Mouse (Mus musculus): Measurements from ENCODE around the gene Rfc1. TPM values are rescaled to one million over a fixed set of nuclear protein-coding genes. Genes with fewer than 3 reads are reported as not detected.
"Not testable (repeated sequence)": the region's sequence is repeated elsewhere in the genome, so short reads cannot be mapped to it uniquely, and the experiment has no call there.

The Rfc1 gene
- total RNA-seq, 2 experiments from 2014 or later: 27.5 to 30.4 TPM

DNA sequence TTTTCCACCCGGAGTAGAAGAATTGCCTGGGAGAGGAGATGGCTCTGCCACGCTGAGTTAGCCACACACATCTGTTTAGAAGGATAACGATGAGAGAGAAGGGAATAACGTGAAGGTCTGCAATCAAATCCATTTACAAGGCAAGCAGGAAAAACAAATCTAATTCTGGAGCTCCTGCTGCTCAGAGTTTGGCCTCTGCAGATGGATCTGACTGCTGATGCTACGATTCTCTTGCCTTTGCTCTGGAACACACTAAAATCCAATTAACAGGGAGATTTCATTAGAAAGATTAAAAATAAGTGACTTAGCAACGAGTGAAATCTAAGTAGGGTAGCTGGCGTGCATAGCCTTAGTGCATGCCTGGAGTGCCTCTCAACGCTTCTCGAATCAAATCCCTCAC lies 30.0 kb downstream of the Rfc1 start:
- intact Hi-C loops (cut with DNase I): no loop called here
- no peak for DNase-seq (ENCODE audit: low spot score)

GRCm38 (mm10) chr5:65300121-65300520 lies 35.3 kb downstream of the Rfc1 start:
- intact Hi-C loops (cut with DNase I): no loop called here
- DNase-seq (ENCODE audit: low spot score): no peak

DNA sequence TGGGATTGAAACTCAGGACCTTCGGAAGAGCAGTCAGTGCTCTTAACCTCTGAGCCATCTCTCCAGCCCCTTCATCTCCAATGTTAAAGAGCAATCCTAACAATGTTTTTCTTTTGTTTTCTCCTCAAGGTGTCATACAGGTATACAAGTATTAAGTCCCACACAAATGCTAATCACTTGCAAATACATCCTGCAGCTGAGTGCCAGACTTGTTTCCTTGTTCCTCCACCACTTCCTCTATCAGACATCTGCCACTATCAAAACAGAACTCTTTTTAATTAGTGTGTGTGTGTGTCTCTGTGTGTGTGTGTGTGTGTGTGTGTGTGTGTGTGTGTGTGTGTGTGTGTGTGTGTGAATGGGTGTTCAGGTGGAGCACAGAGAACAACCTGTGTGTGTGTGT lies 35.8 kb downstream of the Rfc1 start:
- DNase-seq (ENCODE audit: low spot score); intact Hi-C loops (cut with DNase I): not testable (repeated sequence)

DNA sequence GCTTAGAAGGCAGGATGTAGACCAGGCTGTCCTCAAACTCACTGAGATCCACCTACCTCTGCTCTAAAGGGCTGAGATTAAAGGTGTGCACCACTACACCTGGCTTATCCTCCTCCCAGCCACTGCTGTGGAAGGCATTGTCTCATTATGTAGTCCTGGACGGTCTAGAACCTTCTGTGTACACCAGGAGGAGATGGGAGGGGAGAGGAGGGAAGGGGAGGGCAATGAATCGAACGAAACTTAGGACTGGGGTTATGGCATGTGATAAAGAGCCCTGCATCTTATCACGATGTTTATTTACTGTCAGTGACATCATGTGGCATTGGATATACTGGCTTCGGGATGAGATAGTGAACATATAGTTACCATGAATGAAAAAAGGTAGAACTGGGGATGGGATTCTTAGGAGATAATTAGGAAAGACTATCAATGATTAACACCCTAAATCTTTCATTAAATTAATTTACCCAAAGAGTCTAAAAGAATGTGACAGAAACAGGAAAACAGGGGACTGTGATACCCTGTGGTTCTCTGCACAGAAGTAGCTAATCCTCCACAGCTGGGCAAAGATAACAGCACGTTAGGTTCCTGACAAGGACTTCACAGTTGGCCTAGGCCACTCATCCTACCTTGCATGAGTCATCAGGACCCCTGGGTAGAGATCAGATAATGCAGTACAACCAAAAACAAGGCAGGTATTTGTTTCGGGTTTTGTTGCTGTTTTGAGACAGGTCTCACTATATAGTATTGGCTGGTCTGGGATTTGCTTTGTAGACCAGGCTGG lies 37.1 kb downstream of the Rfc1 start:
- intact Hi-C loops (cut with DNase I): no loop called here
- DNase-seq (ENCODE audit: low spot score): no peak

DNA sequence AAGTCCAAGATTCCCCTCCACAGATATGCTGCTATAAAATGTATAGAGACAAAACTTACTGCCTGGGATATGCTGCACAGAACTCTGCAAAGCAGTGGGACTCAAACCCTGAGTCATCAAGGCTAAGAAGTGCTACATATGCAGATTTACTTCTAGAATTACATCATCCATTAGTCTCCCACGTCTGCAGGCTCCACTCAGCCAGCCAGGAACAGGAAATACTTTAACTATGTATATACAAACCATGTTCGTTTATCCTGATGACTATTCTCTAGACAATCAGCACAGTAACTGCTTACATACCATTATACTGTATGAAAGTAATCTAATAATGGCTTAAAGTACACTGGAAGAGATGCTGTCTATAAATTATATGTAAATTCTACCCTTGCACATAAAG lies 41.2 kb downstream of the Rfc1 start:
- DNase-seq (ENCODE audit: low spot score): no peak
- intact Hi-C loops (cut with DNase I): no loop called here

DNA sequence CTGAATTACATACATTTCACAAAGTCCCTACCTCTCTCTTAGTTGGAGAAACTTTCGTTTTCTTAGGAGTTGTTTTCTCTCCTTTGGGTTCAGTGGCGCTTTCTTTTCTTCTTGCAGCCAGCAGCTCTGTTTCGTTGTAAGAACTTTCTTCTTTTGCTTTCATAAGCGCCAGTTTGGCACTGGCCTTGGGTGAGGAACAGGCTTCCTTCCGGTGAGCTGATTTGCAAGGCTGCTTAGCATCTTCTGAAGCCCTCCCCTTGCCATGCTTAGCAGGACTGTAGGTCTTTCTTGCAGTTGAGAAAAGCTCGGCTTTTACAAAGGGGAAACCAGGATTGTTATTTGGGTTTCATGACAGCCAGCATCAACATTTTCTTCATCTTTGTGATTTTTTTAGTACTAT lies 41.8 kb downstream of the Rfc1 start:
- DNase-seq (ENCODE audit: low spot score): no peak
- intact Hi-C loops (cut with DNase I): no loop called here

- intact Hi-C loops (cut with DNase I); DNase-seq (ENCODE audit: low spot score): not testable (repeated sequence)
Observed at GRCm38 (mm10) chr5:65289009-65289408, 46.5 kb downstream of the Rfc1 start.

DNA sequence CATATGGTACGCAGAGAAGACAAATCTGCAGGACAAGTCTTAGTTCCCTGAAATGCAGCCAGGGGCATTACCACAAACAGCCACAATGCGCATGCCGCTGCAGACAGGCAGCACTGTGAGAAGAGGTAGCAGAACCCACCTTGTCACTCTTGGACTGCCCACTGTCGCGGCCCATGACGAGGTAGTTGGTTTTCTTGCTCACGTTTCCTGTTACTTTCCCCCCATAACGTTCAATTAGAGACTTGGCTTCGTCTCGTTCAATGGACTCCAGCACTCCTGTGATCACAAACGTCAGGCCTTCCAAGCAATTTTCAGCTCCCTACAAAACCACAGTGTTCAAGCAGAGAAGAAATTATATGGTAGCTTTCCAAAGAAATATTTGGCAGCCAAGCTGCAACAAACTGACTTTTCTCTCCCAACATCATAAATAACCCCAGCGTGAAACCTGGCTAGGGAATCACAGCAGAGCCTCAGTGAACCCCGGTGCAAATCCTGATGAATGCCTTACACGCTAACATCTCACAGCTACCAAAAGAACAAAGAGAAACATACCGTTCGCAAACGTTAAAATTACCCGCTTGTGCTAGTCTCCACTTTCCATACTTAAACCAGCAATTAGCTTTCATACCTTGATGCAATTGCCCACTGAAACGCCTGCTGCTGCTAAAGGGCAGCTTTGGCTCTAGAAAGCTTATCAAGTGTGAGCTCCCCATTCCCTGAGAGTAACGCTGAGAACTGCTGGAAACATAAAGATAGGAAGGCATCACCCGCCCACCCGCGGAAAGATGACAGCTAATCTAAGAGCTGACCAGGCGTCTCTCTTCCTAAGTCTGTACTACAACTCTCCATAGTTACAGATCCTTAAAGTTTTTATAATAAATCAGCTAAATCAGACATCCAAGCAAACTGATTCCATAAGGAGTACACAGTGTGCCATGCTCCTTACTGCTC lies 47.4 kb downstream of the Rfc1 start:
- DNase-seq (ENCODE audit: low spot score): no peak
- intact Hi-C loops (cut with DNase I): no loop called here

DNA sequence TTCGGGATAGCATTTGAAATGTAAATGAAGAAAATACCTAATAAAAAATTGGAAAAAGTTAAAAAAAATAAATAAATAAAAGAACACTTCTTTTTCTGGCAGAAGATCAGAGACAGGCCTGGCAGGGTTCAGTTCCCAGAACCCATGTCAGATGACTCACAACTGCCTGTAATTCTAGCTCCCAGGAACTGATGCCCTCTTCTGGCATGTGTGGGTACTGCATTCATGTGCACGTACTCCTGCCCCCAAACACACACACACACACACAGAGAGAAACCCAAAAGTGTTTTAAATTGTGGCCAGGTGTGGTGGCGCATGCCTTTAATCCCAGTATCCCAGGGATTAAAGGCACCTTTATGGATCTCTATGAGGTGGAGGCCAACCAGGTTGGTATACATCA lies 51.3 kb downstream of the Rfc1 start:
- no peak for DNase-seq (ENCODE audit: low spot score)
- intact Hi-C loops (cut with DNase I): no loop called here

GRCm38 (mm10) chr5:65281216-65281615 lies 54.3 kb downstream of the Rfc1 start:
- DNase-seq (ENCODE audit: low spot score): no peak
- intact Hi-C loops (cut with DNase I): no loop called here

- intact Hi-C loops (cut with DNase I): no loop called here
- DNase-seq (ENCODE audit: low spot score): peak; percentile 6
Observed at GRCm38 (mm10) chr5:65279133-65279651, 56.3 kb downstream of the Rfc1 start.

DNA sequence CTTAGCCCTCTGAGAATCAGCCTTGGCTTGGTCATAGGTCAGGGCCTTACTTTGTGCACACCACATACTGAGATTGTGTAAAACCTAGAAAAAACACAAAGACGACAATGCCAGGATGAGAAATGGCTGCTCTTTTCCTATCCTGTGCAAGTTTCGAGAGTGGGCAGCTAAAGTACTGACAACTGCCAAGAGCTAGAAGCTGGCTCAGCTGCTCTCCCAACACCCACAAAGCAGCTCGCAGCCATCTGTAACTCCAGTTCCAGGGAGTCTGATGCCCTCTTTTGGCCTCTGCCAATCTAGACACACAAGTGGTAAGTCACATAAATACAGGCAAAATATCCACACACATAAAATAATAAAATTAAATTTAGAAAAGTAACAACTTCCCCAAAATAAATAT lies 61.5 kb downstream of the Rfc1 start:
- intact Hi-C loops (cut with DNase I): no loop called here
- DNase-seq (ENCODE audit: low spot score): no peak

- intact Hi-C loops (cut with DNase I): no loop called here
- DNase-seq (ENCODE audit: low spot score): no peak
Observed at GRCm38 (mm10) chr5:65257910-65258505, 77.5 kb downstream of the Rfc1 start.

- DNase-seq (ENCODE audit: low spot score): no peak
- intact Hi-C loops (cut with DNase I): no loop called here
Observed at GRCm38 (mm10) chr5:65250185-65250855, 85.2 kb downstream of the Rfc1 start.

DNA sequence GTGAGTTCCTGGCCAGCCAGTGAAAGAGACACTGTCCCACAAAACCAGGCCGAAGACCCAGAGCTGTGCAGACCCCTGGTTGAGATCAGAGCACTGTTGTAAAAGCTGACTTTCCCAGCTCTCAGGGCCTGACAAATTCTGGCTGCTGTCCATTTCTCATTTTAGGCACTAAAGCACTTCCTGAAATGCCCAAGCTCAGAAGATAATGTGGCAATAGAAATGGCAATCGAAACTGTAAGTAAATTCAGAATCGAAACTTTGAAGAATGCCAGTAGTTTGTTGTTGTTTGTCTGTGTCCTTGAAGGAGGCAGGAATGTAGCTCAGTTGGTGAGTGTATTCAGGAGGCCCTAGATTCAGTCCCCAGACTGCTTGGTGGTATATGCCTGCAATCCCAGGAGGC lies 88.2 kb downstream of the Rfc1 start:
- no peak for DNase-seq (ENCODE audit: low spot score)
- intact Hi-C loops (cut with DNase I): loop anchor here (10.0 kb wide), 1 partner anchor 362 kb away; no protein-coding TSS in a partner anchor

DNA sequence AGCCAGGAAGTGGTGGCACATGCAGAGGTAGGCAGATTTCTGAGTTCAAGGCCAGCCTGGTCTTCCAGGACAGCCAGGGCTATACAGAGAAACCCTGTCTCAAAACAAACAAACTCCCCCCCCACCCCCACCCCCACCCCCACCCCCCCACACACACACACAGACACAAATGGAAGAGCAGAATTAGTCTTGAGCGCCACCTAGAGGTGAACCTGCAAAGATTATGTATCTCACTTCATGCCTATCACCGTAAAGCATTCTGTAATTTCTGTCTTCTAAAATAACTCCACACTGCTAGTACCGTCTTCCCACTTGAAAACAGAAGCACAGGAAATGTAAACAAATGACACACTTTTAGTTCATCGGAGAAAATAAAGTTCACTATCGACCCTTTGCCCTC lies 92.7 kb downstream of the Rfc1 start:
- intact Hi-C loops (cut with DNase I): loop anchor here (10.0 kb wide), 1 partner anchor 358 kb away; no protein-coding TSS in a partner anchor

DNA sequence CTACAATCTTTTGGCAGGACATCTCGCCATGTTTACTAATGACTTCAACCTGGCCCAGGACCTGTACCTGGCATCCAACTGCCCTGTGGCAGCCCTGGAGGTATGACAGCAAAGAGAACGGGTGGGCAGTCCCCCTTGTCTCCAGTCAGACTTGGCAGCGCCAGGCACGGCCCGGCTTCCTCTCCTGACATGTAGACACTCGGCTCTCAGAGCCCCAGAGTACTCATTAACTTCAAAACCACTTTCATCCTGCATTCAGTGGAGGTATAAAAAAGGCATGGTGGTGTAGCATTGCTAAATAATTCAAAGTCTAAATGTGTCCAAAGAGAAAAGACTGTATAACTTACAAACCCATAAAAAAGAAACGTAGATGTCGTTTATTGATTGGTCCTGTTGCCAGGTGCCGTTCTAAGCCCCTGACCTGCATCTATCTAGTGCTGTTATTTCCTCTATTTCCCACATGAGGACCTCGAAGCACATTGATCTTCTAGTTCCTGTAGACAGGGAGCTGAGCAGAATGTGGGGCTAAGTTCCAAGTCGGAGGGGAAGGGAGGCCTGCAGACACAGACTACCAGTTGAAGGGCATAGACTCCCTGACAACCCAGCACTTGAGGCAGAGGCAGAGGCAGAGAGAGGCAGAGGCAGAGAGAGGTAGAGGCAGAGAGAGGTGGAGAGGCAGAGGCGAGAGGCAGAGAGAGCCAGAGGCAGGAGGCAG lies 104.0 kb downstream of the Rfc1 start:
- intact Hi-C loops (cut with DNase I): no loop called here
- DNase-seq (ENCODE audit: low spot score): no peak

More for the DNA sequence above, 92.7 kb downstream of the Rfc1 start:
- no peak for DNase-seq (ENCODE audit: low spot score)

DNA sequence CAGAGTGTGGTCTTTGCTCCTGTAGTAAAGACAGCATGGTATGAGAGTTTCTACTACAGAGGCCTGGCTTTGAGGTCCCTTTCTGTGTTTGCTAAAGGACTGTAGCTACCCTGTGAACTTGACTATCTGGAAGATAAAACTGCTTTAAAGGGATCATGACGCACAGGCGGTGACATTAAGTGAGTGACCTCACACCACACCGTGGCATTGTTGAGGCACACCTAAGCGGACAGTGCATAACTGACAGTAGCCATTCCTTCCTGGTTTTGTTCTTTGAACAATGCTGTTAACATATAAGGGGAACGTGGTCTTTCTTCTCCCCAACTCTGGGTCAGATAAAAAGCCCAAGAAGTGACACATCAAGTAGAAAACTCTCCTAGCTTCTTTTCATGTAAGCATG lies 111.4 kb downstream of the Rfc1 start:
- no peak for DNase-seq (ENCODE audit: low spot score)
- intact Hi-C loops (cut with DNase I): no loop called here

- intact Hi-C loops (cut with DNase I): no loop called here
- no peak for DNase-seq (ENCODE audit: low spot score)
Observed at GRCm38 (mm10) chr5:65221037-65221436, 114.4 kb downstream of the Rfc1 start.
